7 mouse cellular contexts compared by ENCODE assay signal in genomic region chr5:89839627-89840026, GRCm38 (mm10). TPM values are rescaled to one million over a fixed set of nuclear protein-coding genes. Genes with fewer than 3 reads are reported as not detected.
DNase-seq lines count a peak whose midpoint lies in the region; ATAC-seq and TF ChIP-seq lines count a peak whose summit lies in the region.

No protein-coding gene starts in this region.

- no peaks in the 10 kb centered on the region for H3K36me3 ChIP-seq in limb, embryonic 14.5 days (ENCODE audit: control insufficient read depth, insufficient read depth, low read length)
- H3K36me3 ChIP-seq in limb, embryonic 10.5 days, result no peaks in the 10 kb centered on the region
- no peaks in the 10 kb centered on the region for H3K36me3 ChIP-seq in midbrain, embryonic 13.5 days
- no peaks in the 10 kb centered on the region for H3K36me3 ChIP-seq in hindbrain, embryonic 10.5 days

- peak; percentile 32 for DNase-seq in limb, embryonic 14.5 days (ENCODE audit: low spot score)
- DNase-seq in limb, embryonic 10.5 days (ENCODE audit: low spot score), result no peak
- DNase-seq in adrenal gland, postnatal 36 days, result peak; percentile 56 to 65
- peak; percentile 25 to 62 for DNase-seq in frontal cortex, adult 2 months (ENCODE audit: extremely low spot score in 1 of 2, low spot score in 1 of 2)
- peak; percentile 8 for DNase-seq in lung, adult 2 months
- no peak for DNase-seq in hindbrain, embryonic 10.5 days (ENCODE audit: low spot score)

- TF ChIP-seq POLR2A in limb, embryonic 14.5 days (IDR thresholded peaks at IDR 0.05; ENCODE audit: borderline replicate concordance, extremely low read depth, insufficient read depth, insufficient read length), result no peak
- TF ChIP-seq POLR2A in lung, adult 2 months (IDR thresholded peaks at IDR 0.05; ENCODE audit: borderline replicate concordance, extremely low read depth, low read depth, low read length), result no peak

- H3K9ac ChIP-seq in limb, embryonic 14.5 days (ENCODE audit: low read depth, low read length, severe bottlenecking), result no peak overlapping the region
- H3K9ac ChIP-seq in midbrain, embryonic 13.5 days (replicated peaks), result no peak overlapping the region

- H3K27me3 ChIP-seq in limb, embryonic 14.5 days (ENCODE audit: control insufficient read depth, insufficient read depth, low read length), result no peaks in the 10 kb centered on the region
- no peaks in the 10 kb centered on the region for H3K27me3 ChIP-seq in limb, embryonic 10.5 days (ENCODE audit: low read depth, poor library complexity, severe bottlenecking)
- H3K27me3 ChIP-seq in midbrain, embryonic 13.5 days, result no peaks in the 10 kb centered on the region
- no peaks in the 10 kb centered on the region for H3K27me3 ChIP-seq in hindbrain, embryonic 10.5 days (ENCODE audit: insufficient read depth, poor library complexity, severe bottlenecking)

- no peak overlapping the region for H3K27ac ChIP-seq in limb, embryonic 14.5 days (replicated peaks; ENCODE audit: low read depth, low read length)
- H3K27ac ChIP-seq in limb, embryonic 10.5 days, result no peak overlapping the region
- no peak overlapping the region for H3K27ac ChIP-seq in midbrain, embryonic 13.5 days
- H3K27ac ChIP-seq in hindbrain, embryonic 10.5 days, result no peak overlapping the region

- ATAC-seq in limb, embryonic 14.5 days (ENCODE audit: low FRiP score, low read depth), result no peak
- no peak for ATAC-seq in midbrain, embryonic 13.5 days

- WGBS in limb, embryonic 14.5 days, result 63% methylated on average over 4 of the region's 4 CpGs
- 90% methylated on average over 4 of the region's 4 CpGs for WGBS in limb, embryonic 10.5 days
- 47% methylated on average over 4 of the region's 4 CpGs for WGBS in lung, adult 2 months
- 85% methylated on average over 4 of the region's 4 CpGs for WGBS in midbrain, embryonic 13.5 days
- 83% methylated on average over 4 of the region's 4 CpGs for WGBS in hindbrain, embryonic 10.5 days

- H3K9me3 ChIP-seq in limb, embryonic 14.5 days (ENCODE audit: control insufficient read depth, low read length), result no peaks in the 10 kb centered on the region
- no peaks in the 10 kb centered on the region for H3K9me3 ChIP-seq in limb, embryonic 10.5 days (replicated peaks)
- H3K9me3 ChIP-seq in midbrain, embryonic 13.5 days, result no peaks in the 10 kb centered on the region
- no peaks in the 10 kb centered on the region for H3K9me3 ChIP-seq in hindbrain, embryonic 10.5 days

- TF ChIP-seq CTCF in lung, adult 2 months (IDR thresholded peaks at IDR 0.05; ENCODE audit: insufficient read depth, low read length), result peak; percentile 64

- peaks cover 16% of the 10 kb centered on the region for H3K4me1 ChIP-seq in limb, embryonic 14.5 days (ENCODE audit: control insufficient read depth, insufficient read depth, low read length)
- H3K4me1 ChIP-seq in limb, embryonic 10.5 days, result no peaks in the 10 kb centered on the region
- H3K4me1 ChIP-seq in lung, adult 2 months (ENCODE audit: control insufficient read depth, insufficient read depth, low read length), result peaks cover 4% of the 10 kb centered on the region
- H3K4me1 ChIP-seq in midbrain, embryonic 13.5 days (replicated peaks), result no peaks in the 10 kb centered on the region
- no peaks in the 10 kb centered on the region for H3K4me1 ChIP-seq in hindbrain, embryonic 10.5 days (replicated peaks)

- H3K4me3 ChIP-seq in limb, embryonic 14.5 days (replicated peaks; ENCODE audit: low read length), result no peak overlapping the region
- H3K4me3 ChIP-seq in limb, embryonic 10.5 days, result no peak overlapping the region
- H3K4me3 ChIP-seq in lung, adult 2 months (replicated peaks; ENCODE audit: extremely low read depth, low read depth, low read length), result no peak overlapping the region
- H3K4me3 ChIP-seq in midbrain, embryonic 13.5 days (replicated peaks), result no peak overlapping the region
- no peak overlapping the region for H3K4me3 ChIP-seq in hindbrain, embryonic 10.5 days

- H3K4me2 ChIP-seq in limb, embryonic 14.5 days (replicated peaks; ENCODE audit: low read depth, low read length, severe bottlenecking), result no peak overlapping the region
- H3K4me2 ChIP-seq in midbrain, embryonic 13.5 days (replicated peaks), result no peak overlapping the region

RNA-seq across cellular contexts. Expression of gene Adamts3, which starts 43.5 kb away (rescaled TPM):
- polyA plus RNA-seq in limb, embryonic 14.5 days (2012; rRNA removed), result 13.0 and 15.8 TPM in 2 replicates
- polyA plus RNA-seq in limb, embryonic 14.5 days (2014; fragmentation: Nextera tagmentation; extraction: Ambion mirVana), result 9.5 and 10.8 TPM in 2 replicates
- 4.6 and 7.2 TPM in 2 replicates for polyA plus RNA-seq in limb, embryonic 10.5 days (2016; fragmentation: Nextera tagmentation; extraction: Ambion mirVana)
- 1 to 10 TPM; 5.2 to 5.6 TPM for total RNA-seq in adrenal gland, postnatal 36 days (2021)
- 10.7 and 11.1 TPM in 2 replicates for polyA plus RNA-seq in frontal cortex, adult 2 months (2012; rRNA removed)
- polyA plus RNA-seq in lung, adult 2 months (2012; rRNA removed), result 0.70 and 0.98 TPM in 2 replicates
- polyA plus RNA-seq in midbrain, embryonic 13.5 days (2015; fragmentation: Nextera tagmentation; extraction: Ambion mirVana), result 2.4 and 3.2 TPM in 2 replicates
- 3.0 and 4.3 TPM in 2 replicates for polyA plus RNA-seq in hindbrain, embryonic 10.5 days (2016; fragmentation: Nextera tagmentation; extraction: Ambion mirVana)

Comparison
In these comparisons a context has a peak if more than half of its experiments do, and no peak if none do; other contexts are left out.
1. DNase-seq: peak in limb, embryonic 14.5 days (single experiment), adrenal gland, postnatal 36 days (2 of 2), frontal cortex, adult 2 months (2 of 2) and lung, adult 2 months (single experiment); none in limb, embryonic 10.5 days (single experiment) and hindbrain, embryonic 10.5 days (single experiment).